Mouse (Mus musculus): ENCODE data around the gene Gna13. TPM values are rescaled to one million over a fixed set of nuclear protein-coding genes. Genes with fewer than 3 reads are reported as not detected.

Gene Gna13
- total and polyA plus RNA-seq, 3 experiments: 32.2 to 57.6 (median 39.3) TPM

DNA sequence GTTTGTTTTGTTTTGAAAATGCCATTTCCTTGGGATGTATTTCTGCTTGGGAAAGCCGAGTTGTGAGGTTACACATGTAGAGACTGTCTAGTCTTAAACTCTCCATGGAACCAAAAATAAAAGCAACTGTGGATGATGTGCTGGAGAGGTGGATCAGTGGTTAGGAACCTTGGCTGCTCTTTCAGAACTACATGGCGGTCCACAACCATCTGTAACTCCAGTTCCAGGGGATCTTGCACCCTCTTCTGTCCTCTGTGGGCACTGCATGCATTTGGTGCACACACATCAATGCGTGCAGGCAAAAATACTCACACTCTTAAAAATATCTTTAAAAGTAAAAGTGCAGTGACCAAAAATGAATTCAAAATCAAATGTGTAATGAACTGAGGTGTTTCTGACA, 78.5 kb downstream of the Gna13 start (continued):
- no peak for TF ChIP-seq PAX5 (IDR thresholded peaks at IDR 0.05; ENCODE audit: low read length)
- TF ChIP-seq JUND (conservative IDR thresholded peaks at IDR 0.05; ENCODE audit: low read depth, low read length): no peak; the same call in 1 of the 2 replicates
- no peak for TF ChIP-seq ZMIZ1 (IDR thresholded peaks at IDR 0.05; ENCODE audit: low read depth, low read length)
- no peak for TF ChIP-seq POLR2A (IDR thresholded peaks at IDR 0.05; ENCODE audit: low read depth, low read length)
- TF ChIP-seq CHD2 (IDR thresholded peaks at IDR 0.05; ENCODE audit: low read length): no peak
- TF ChIP-seq RAD21 (IDR thresholded peaks at IDR 0.05; ENCODE audit: low read depth, low read length): peak; percentile 97
- TF ChIP-seq ZKSCAN1 (IDR thresholded peaks at IDR 0.05; ENCODE audit: borderline replicate concordance, low read depth, low read length): no peak
- no peak for TF ChIP-seq POLR2AphosphoS2 (IDR thresholded peaks at IDR 0.05; ENCODE audit: low read depth, low read length)

DNA sequence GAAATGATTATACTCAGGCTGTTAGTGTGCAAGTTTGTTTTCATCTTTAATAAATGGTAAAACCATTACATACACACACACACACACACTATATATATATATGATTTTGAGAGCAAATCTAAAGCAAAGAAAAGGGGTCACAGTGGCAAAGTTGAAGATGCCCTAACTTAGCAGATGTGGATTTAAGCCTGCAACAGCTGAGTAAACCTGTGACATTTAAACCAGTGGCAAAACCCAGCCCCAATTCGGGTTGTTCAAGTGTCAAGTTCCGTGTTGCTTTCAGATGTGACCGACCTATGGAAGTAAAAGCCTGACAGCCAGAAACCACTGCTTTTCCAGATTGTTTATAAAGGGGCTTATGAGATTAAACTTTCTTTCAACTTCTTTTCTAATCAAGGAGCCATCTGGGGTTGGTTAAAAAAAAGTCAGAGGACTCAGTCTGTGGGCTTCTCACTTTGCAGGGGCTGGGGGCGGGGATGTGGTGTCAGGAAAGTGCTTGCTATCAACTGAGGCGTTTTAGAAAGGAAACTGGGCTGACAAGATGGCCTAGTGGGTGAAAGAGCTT, 79.6 kb downstream of the Gna13 start:
- TF ChIP-seq POLR2A (IDR thresholded peaks at IDR 0.05; ENCODE audit: low read depth, low read length): no peak
- TF ChIP-seq USF2 (conservative IDR thresholded peaks at IDR 0.05; ENCODE audit: low read depth, low read length): no peak
- no peak for TF ChIP-seq EP300 (IDR thresholded peaks at IDR 0.05; ENCODE audit: low read length)
- TF ChIP-seq PAX5 (IDR thresholded peaks at IDR 0.05; ENCODE audit: low read length): no peak
- TF ChIP-seq USF1 (IDR thresholded peaks at IDR 0.05; ENCODE audit: low read depth, low read length): no peak
- TF ChIP-seq GABPA (IDR thresholded peaks at IDR 0.05; ENCODE audit: insufficient replicate concordance, low read depth, low read length): no peak
- no peak for TF ChIP-seq POLR2AphosphoS2 (IDR thresholded peaks at IDR 0.05; ENCODE audit: low read depth, low read length)
- TF ChIP-seq ZNF384 (IDR thresholded peaks at IDR 0.05; ENCODE audit: low read depth, low read length): no peak
- TF ChIP-seq E2F4 (IDR thresholded peaks at IDR 0.05; ENCODE audit: insufficient replicate concordance, low read depth, low read length): no peak
- TF ChIP-seq RCOR1 (conservative IDR thresholded peaks at IDR 0.05; ENCODE audit: low read depth, low read length): no peak
- TF ChIP-seq CTCF (conservative IDR thresholded peaks at IDR 0.05 in 1 of 2, IDR thresholded peaks at IDR 0.05 in 1 of 2; ENCODE audit: low read depth in 2 of 2, low read length in 2 of 2): no peak
- no peak for TF ChIP-seq SMC3 (IDR thresholded peaks at IDR 0.05; ENCODE audit: low read depth, low read length)
- TF ChIP-seq MAX (IDR thresholded peaks at IDR 0.05; ENCODE audit: low read length): no peak
- no peak for TF ChIP-seq BHLHE40 (IDR thresholded peaks at IDR 0.05; ENCODE audit: low read depth, low read length)
- H3K27ac ChIP-seq (ENCODE audit: insufficient read depth, low read depth): no peak overlapping the region
- no peak overlapping the region for H3K4me3 ChIP-seq (replicated peaks in 1 of 3; ENCODE audit: low read depth in 2 of 3, low read length in 2 of 3, poor library complexity in 1 of 3)
- peaks cover 2 to 10% of the 10 kb centered on the region in 2 experiments for H3K36me3 ChIP-seq (replicated peaks in 1 of 2; ENCODE audit: control insufficient read depth in 1 of 2, insufficient read depth in 1 of 2, low read length in 1 of 2)
- in situ Hi-C loops (cut with MboI; ENCODE audit: low pct_ligation_motif_present, low pct_unique_long_range_greater_than_20kb, low sequenced_read_pairs) (loop anchor here (5.0 to 10.0 kb wide), 2 partner anchors 195 to 413 kb away; no protein-coding TSS in a partner anchor), dilution Hi-C loops (cut with MboI; ENCODE audit: extremely low pct_ligation_motif_present, extremely low pct_unique_long_range_greater_than_20kb, low sequenced_read_pairs) (no loop called here)
- no peak overlapping the region for H3K9ac ChIP-seq (ENCODE audit: insufficient read depth, low read depth)
- peaks cover 6 to 26% of the 10 kb centered on the region in 2 experiments for H3K4me1 ChIP-seq (ENCODE audit: control insufficient read depth in 1 of 2, insufficient read depth in 2 of 2)
- no peak overlapping the region for H3K4me2 ChIP-seq (ENCODE audit: insufficient read depth, low read depth, poor library complexity, severe bottlenecking)
- no peaks in the 10 kb centered on the region for H3K9me3 ChIP-seq (replicated peaks; ENCODE audit: low read length)
- no peaks in the 10 kb centered on the region for H3K27me3 ChIP-seq (replicated peaks)
- DNase-seq (ENCODE audit: extremely low read depth): no peak
- no peaks in the 10 kb centered on the region for H3K79me2 ChIP-seq (replicated peaks; ENCODE audit: control insufficient read depth, extremely low read depth, insufficient read depth, poor library complexity, severe bottlenecking)

All from CH12.LX (cell line).